Mouse (Mus musculus) cerebellum, adult 2 months (tissue): Measurements from ENCODE around the gene Mamdc4. TPM values are rescaled to one million over a fixed set of nuclear protein-coding genes. Genes with fewer than 3 reads are reported as not detected.
A peak's percentile ranks its signal among the peaks of the same experiment; 100 is the strongest.
"Not testable (repeated sequence)": the region's sequence is repeated elsewhere in the genome, so short reads cannot be mapped to it uniquely, and the experiment has no call there.

ENCODE experiments used
- DNase-seq, 2 experiments: peaks; one replicate each; pipeline ENCODE4 v3.0.0; 2021
- H3K27ac ChIP-seq: fragments of 200-500 bp; 2 replicates; pipeline ENCODE4 v1.5.1; 2012; ENCODE audit warnings: low read length, control low read depth, inconsistent platforms; ENCODE audit not compliant: insufficient read depth
- H3K27me3 ChIP-seq: fragments of 200-500 bp; 2 replicates; pipeline ENCODE4 v1.6.1; 2012; ENCODE audit warnings: inconsistent platforms, mild to moderate bottlenecking, low read length, moderate library complexity; ENCODE audit not compliant: control insufficient read depth, insufficient read depth
- H3K4me1 ChIP-seq: fragments of 200-500 bp; 2 replicates; pipeline ENCODE4 v1.6.1; 2011; ENCODE audit warnings: low read length; ENCODE audit not compliant: control insufficient read depth, insufficient read depth
- H3K4me3 ChIP-seq: fragments of 200-500 bp; replicated peaks from 2 replicates; pipeline ENCODE3; 2011; ENCODE audit warnings: mild to moderate bottlenecking, low read depth, low read length, control low read depth; ENCODE audit not compliant: insufficient read depth
- CTCF ChIP-seq: fragments of 200-500 bp; IDR thresholded peaks from 2 replicates; pipeline ENCODE4 v1.5.1; 2011; ENCODE audit warnings: low read depth, mild to moderate bottlenecking, control low read depth, low read length, moderate library complexity, borderline replicate concordance; ENCODE audit not compliant: insufficient read depth
- POLR2A ChIP-seq: fragments of 200-500 bp; IDR thresholded peaks from 2 replicates; pipeline ENCODE4 v1.6.1; 2011; ENCODE audit warnings: low read length, control low read depth, borderline replicate concordance; ENCODE audit not compliant: insufficient read depth
- WGBS: fragments of 180-500 bp; shearing (Covaris S2); methylation state at CpG from one replicate; pipeline ENCODE4 v1.1.7; 2018; 5-methylcytosine and 5-hydroxymethylcytosine counted together
- polyA plus RNA-seq: library from polyadenylated mRNA; depleted of rRNA; stranded (reverse); fragments of >200 nt; gene quantifications from 2 replicates; pipeline ENCODE4 v1.2.3, GENCODE M21; 2012

The Mamdc4 gene
- polyA plus RNA-seq, 1 experiment = 3.0 TPM

- DNase-seq = peak in 1 of 2 experiments; percentile 18
- no peak; the same call in 1 of the 2 replicates for TF ChIP-seq CTCF
- no peak for TF ChIP-seq POLR2A
- Histone ChIP-seq H3K4me3 (no peak overlapping the region), H3K27ac (no peak overlapping the region), H3K4me1 (peaks cover 30% of the 10 kb centered on the region), H3K27me3 (no peaks in the 10 kb centered on the region)
- WGBS = 50% methylated on average over 6 of the region's 6 CpGs
Measured at GRCm38 (mm10) chr2:25566558-25566957, 8.1 kb downstream of the Mamdc4 start.

- WGBS = 84% methylated on average over 8 of the region's 8 CpGs
- Histone ChIP-seq H3K4me3 (no peak overlapping the region), H3K4me1 (peaks cover 37% of the 10 kb centered on the region), H3K27ac (no peak overlapping the region), H3K27me3 (no peaks in the 10 kb centered on the region)
- DNase-seq = peak; percentile 26 to 29
- no peak for TF ChIP-seq POLR2A
Measured at GRCm38 (mm10) chr2:25565741-25566140, 8.9 kb downstream of the Mamdc4 start.

- TF ChIP-seq POLR2A (peak; percentile 19; the same call in 1 of the 2 replicates), CTCF (no peak)
- 14% methylated on average over 9 of the region's 9 CpGs for WGBS
- Histone ChIP-seq H3K27me3 (no peaks in the 10 kb centered on the region), H3K27ac (peak overlapping the region; percentile 80), H3K4me1 (peaks cover 41% of the 10 kb centered on the region), H3K4me3 (no peak overlapping the region)
- DNase-seq = peak; percentile 88 to 90
Measured at GRCm38 (mm10) chr2:25561946-25562345, 12.7 kb downstream of the Mamdc4 start.

- DNase-seq = peak; percentile 22 to 36
- H3K4me3 ChIP-seq = no peak overlapping the region
- TF ChIP-seq CTCF = no peak
- TF ChIP-seq POLR2A = no peak
- H3K4me1 ChIP-seq = peaks cover 39% of the 10 kb centered on the region
- 71% methylated on average over 8 of the region's 8 CpGs for WGBS
- no peak overlapping the region for H3K27ac ChIP-seq
- H3K27me3 ChIP-seq = no peaks in the 10 kb centered on the region
Measured at GRCm38 (mm10) chr2:25560551-25560950, 14.1 kb downstream of the Mamdc4 start.

GRCm38 (mm10) chr2:25558774-25559173 is 15.9 kb downstream of the Mamdc4 start:
- peaks cover 36% of the 10 kb centered on the region for H3K4me1 ChIP-seq
- no peak for DNase-seq
- 38% methylated on average over 6 of the region's 6 CpGs for WGBS
- no peak for TF ChIP-seq POLR2A
- TF ChIP-seq CTCF = no peak
- peak overlapping the region; percentile 88 for H3K4me3 ChIP-seq
- no peak overlapping the region for H3K27ac ChIP-seq
- no peaks in the 10 kb centered on the region for H3K27me3 ChIP-seq

GRCm38 (mm10) chr2:25557964-25558360 is 16.7 kb downstream of the Mamdc4 start:
- TF ChIP-seq POLR2A = no peak
- TF ChIP-seq CTCF = no peak
- peaks cover 28% of the 10 kb centered on the region for H3K4me1 ChIP-seq
- no peaks in the 10 kb centered on the region for H3K27me3 ChIP-seq
- 0% methylated on average over 24 of the region's 24 CpGs for WGBS
- H3K27ac ChIP-seq = peak overlapping the region; percentile 74
- H3K4me3 ChIP-seq = peak overlapping the region; percentile 88
- no peak for DNase-seq

- under 1% methylated on average over 61 of the region's 61 CpGs for WGBS
- peak; percentile 95 to 97 for DNase-seq
- Histone ChIP-seq H3K4me3 (peak within 1 kb of the TSS; percentile 88), H3K4me1 (peaks cover 23% of the 10 kb centered on the region), H3K27ac (peak within 1 kb of the TSS; percentile 97), H3K27me3 (no peaks in the 10 kb centered on the region)
- TF ChIP-seq POLR2A (peak; percentile 85), CTCF (no peak)
Measured at GRCm38 (mm10) chr2:25557221-25557963, 17.3 kb downstream of the Mamdc4 start, which contains the start of gene Edf1. TSS of gene Edf1 (plus strand) at chr2:25557847.

GRCm38 (mm10) chr2:25556296-25556695 is 18.3 kb downstream of the Mamdc4 start:
- Histone ChIP-seq H3K27me3 (no peaks in the 10 kb centered on the region), H3K27ac (0 out of 2 replicates have a peak overlapping the region, but pooled peaks have one; percentile 13), H3K4me3 (no peak overlapping the region), H3K4me1 (peaks cover 12% of the 10 kb centered on the region; the same call in 1 of the 2 replicates)
- 41% methylated on average over 1 of the region's 1 CpGs for WGBS
- DNase-seq = peak in 1 of 2 experiments; percentile 15
- TF ChIP-seq POLR2A (no peak), CTCF (no peak)

GRCm38 (mm10) chr2:25555479-25555878 is 19.2 kb downstream of the Mamdc4 start:
- peak in 1 of 2 experiments; percentile 10 for DNase-seq
- H3K27ac ChIP-seq, H3K27me3 ChIP-seq, H3K4me1 ChIP-seq, H3K4me3 ChIP-seq: not testable (repeated sequence)
- WGBS = 51% methylated on average over 2 of the region's 2 CpGs

GRCm38 (mm10) chr2:25553171-25553786 is 21.4 kb downstream of the Mamdc4 start:
- DNase-seq, H3K27ac ChIP-seq, H3K4me1 ChIP-seq, H3K4me3 ChIP-seq, H3K27me3 ChIP-seq: not testable (repeated sequence)
- WGBS = 90% methylated on average over 4 of the region's 4 CpGs
